Mouse (Mus musculus) adrenal gland, adult 2 months (tissue): Measurements from ENCODE around the gene 2410002F23Rik. TPM values are rescaled to one million over a fixed set of nuclear protein-coding genes. Genes with fewer than 3 reads are reported as not detected.
"Not testable (repeated sequence)": the region's sequence is repeated elsewhere in the genome, so short reads cannot be mapped to it uniquely, and the experiment has no call there.

Source experiments
- DNase-seq: peaks from one replicate; pipeline ENCODE4 v3.0.0; 2021
- long read RNA-seq: library from polyadenylated mRNA; stranded (forward); transcript quantifications from one replicate; pipeline ENCODE4 v2.0.0, GENCODE M21; 2021
- polyA plus RNA-seq: library from polyadenylated mRNA; depleted of rRNA; stranded (reverse); fragments of >200 nt; gene quantifications from 2 replicates; pipeline ENCODE4 v1.2.3, GENCODE M21; 2012; rRNA removed
- total RNA-seq, 2 experiments: library from RNA; stranded (reverse); gene quantifications; 2 replicates each; pipeline ENCODE4 v1.2.3; 2021

Gene 2410002F23Rik
- total RNA-seq (10 to 100 TPM; 81.5 to 83.8 TPM), polyA plus RNA-seq (195 and 237 TPM in 2 replicates)
- long read RNA-seq, transcript 2410002F23Rik-208 (6 exons, 784 nt) = minor isoform, 9 of 88 reads
- long read RNA-seq, transcript 2410002F23Rik-201 (6 exons, 1,982 nt) = major isoform, 39 of 88 reads
- long read RNA-seq, partial matches to known transcripts = 1 of 88 reads
- long read RNA-seq, other reads (novel, unspliced or antisense) = 27 of 88 reads

GRCm38 (mm10) chr7:44246055-44246983, at the start of gene 2410002F23Rik, which contains the start of gene 1700028J19Rik:
Gene 2410002F23Rik, plus strand, starts transcription at chr7:44246722.
Gene 1700028J19Rik, minus strand, starts transcription at chr7:44246695.
- peak; percentile 91 for DNase-seq

- no peak for DNase-seq
Measured at GRCm38 (mm10) chr7:44197891-44198290, 48.6 kb upstream of the 2410002F23Rik start, which contains the start of gene Klk1b3. Gene Klk1b3, plus strand, starts transcription at chr7:44198191.

- not testable (repeated sequence) for DNase-seq
Measured at GRCm38 (mm10) chr7:44207135-44207534, 39.4 kb upstream of the 2410002F23Rik start, which contains the start of gene Klk1b4. Gene Klk1b4, plus strand, starts transcription at chr7:44207435.

GRCm38 (mm10) chr7:44208307-44208706, 38.2 kb upstream of the 2410002F23Rik start:
- no peak for DNase-seq

GRCm38 (mm10) chr7:44215645-44216044, 30.9 kb upstream of the 2410002F23Rik start, which contains the start of gene Klk1b5:
Gene Klk1b5, plus strand, starts transcription at chr7:44215945.
- DNase-seq = no peak

- DNase-seq = not testable (repeated sequence)
Measured at GRCm38 (mm10) chr7:44221601-44222000, 24.9 kb upstream of the 2410002F23Rik start.

- DNase-seq = not testable (repeated sequence)
Measured at GRCm38 (mm10) chr7:44222335-44222734, 24.2 kb upstream of the 2410002F23Rik start.

GRCm38 (mm10) chr7:44225076-44225475, 21.4 kb upstream of the 2410002F23Rik start, which contains the start of gene Klk1:
Gene Klk1, plus strand, starts transcription at chr7:44225360.
- no peak for DNase-seq

- no peak for DNase-seq
Measured at GRCm38 (mm10) chr7:44235909-44236308, 10.6 kb upstream of the 2410002F23Rik start, which contains the start of gene Gm36864. Gene Gm36864, plus strand, starts transcription at chr7:44236177.

- DNase-seq = no peak
Measured at GRCm38 (mm10) chr7:44239913-44240312, 6.6 kb upstream of the 2410002F23Rik start.

GRCm38 (mm10) chr7:44240712-44241111, 5.8 kb upstream of the 2410002F23Rik start:
- DNase-seq = no peak

- DNase-seq = no peak
Measured at GRCm38 (mm10) chr7:44241163-44241562, 5.4 kb upstream of the 2410002F23Rik start.

- DNase-seq = no peak
Measured at GRCm38 (mm10) chr7:44244080-44244479, 2.4 kb upstream of the 2410002F23Rik start.

GRCm38 (mm10) chr7:44246984-44247470, 505 bp downstream of the 2410002F23Rik start:
- peak; percentile 66 for DNase-seq

GRCm38 (mm10) chr7:44247971-44248370, 1.4 kb downstream of the 2410002F23Rik start:
- DNase-seq = no peak

- no peak for DNase-seq
Measured at GRCm38 (mm10) chr7:44249248-44249647, 2.7 kb downstream of the 2410002F23Rik start.

GRCm38 (mm10) chr7:44250732-44251275, 4.3 kb downstream of the 2410002F23Rik start:
- peak; percentile 88 for DNase-seq

- DNase-seq = no peak
Measured at GRCm38 (mm10) chr7:44253023-44253616, 6.6 kb downstream of the 2410002F23Rik start.

- no peak for DNase-seq
Measured at GRCm38 (mm10) chr7:44254930-44255329, 8.4 kb downstream of the 2410002F23Rik start.

- no peak for DNase-seq
Measured at GRCm38 (mm10) chr7:44257278-44257677, 10.8 kb downstream of the 2410002F23Rik start, which contains the start of gene Acp4. Gene Acp4, minus strand, starts transcription at chr7:44257378.

- DNase-seq = peak; percentile 50
Measured at GRCm38 (mm10) chr7:44260410-44260809, 13.9 kb downstream of the 2410002F23Rik start.
